Mouse (Mus musculus): ENCODE measurements around the gene Duxbl2.
"Not testable (repeated sequence)": the region's sequence is repeated elsewhere in the genome, so short reads cannot be mapped to it uniquely, and the experiment has no call there.

The Duxbl2 gene

GRCm38 (mm10) chr14:26118150-26118549 lies at the start of gene Duxbl2:
Duxbl2 (plus strand) TSS chr14:26118349.
- DNase-seq (ENCODE audit: low read depth) = not testable (repeated sequence)

- DNase-seq (ENCODE audit: low read depth) = not testable (repeated sequence)
Observed at GRCm38 (mm10) chr14:26076620-26077390, 41.3 kb upstream of the Duxbl2 start.

GRCm38 (mm10) chr14:26081216-26081615 lies 36.9 kb upstream of the Duxbl2 start, which contains the start of gene Cphx2:
Cphx2 (plus strand) TSS chr14:26081516.
- not testable (repeated sequence) for DNase-seq (ENCODE audit: low read depth)

- DNase-seq (ENCODE audit: low read depth) = not testable (repeated sequence)
Observed at GRCm38 (mm10) chr14:26081997-26082396, 36.2 kb upstream of the Duxbl2 start, which contains the start of gene Cphx3. Cphx3 (plus strand) TSS chr14:26082297.

GRCm38 (mm10) chr14:26097622-26098021 lies 20.5 kb upstream of the Duxbl2 start:
- not testable (repeated sequence) for DNase-seq (ENCODE audit: low read depth)

- DNase-seq (ENCODE audit: low read depth) = not testable (repeated sequence)
Observed at GRCm38 (mm10) chr14:26118550-26119000, 426 bp downstream of the Duxbl2 start.

GRCm38 (mm10) chr14:26119095-26119494 lies 946 bp downstream of the Duxbl2 start:
- DNase-seq (ENCODE audit: low read depth) = not testable (repeated sequence)

- not testable (repeated sequence) for DNase-seq (ENCODE audit: low read depth)
Observed at GRCm38 (mm10) chr14:26147095-26147494, 28.9 kb downstream of the Duxbl2 start.

- DNase-seq (ENCODE audit: low read depth) = not testable (repeated sequence)
Observed at GRCm38 (mm10) chr14:26156032-26156431, 37.9 kb downstream of the Duxbl2 start.

- DNase-seq (ENCODE audit: low read depth) = not testable (repeated sequence)
Observed at GRCm38 (mm10) chr14:26161156-26161555, 43.0 kb downstream of the Duxbl2 start.

- DNase-seq (ENCODE audit: low read depth) = not testable (repeated sequence)
Observed at GRCm38 (mm10) chr14:26162423-26162822, 44.3 kb downstream of the Duxbl2 start.

- not testable (repeated sequence) for DNase-seq (ENCODE audit: low read depth)
Observed at GRCm38 (mm10) chr14:26165266-26165665, 47.1 kb downstream of the Duxbl2 start.

GRCm38 (mm10) chr14:26173955-26174354 lies 55.8 kb downstream of the Duxbl2 start:
- not testable (repeated sequence) for DNase-seq (ENCODE audit: low read depth)

GRCm38 (mm10) chr14:26175028-26175427 lies 56.9 kb downstream of the Duxbl2 start:
- not testable (repeated sequence) for DNase-seq (ENCODE audit: low read depth)

Measured in induced T-regulatory cell, adult 2 months (primary cell).